Comparison of ENCODE assay signal across 26 mouse cellular contexts in genomic region chr5:137091560-137091959, GRCm38 (mm10). TPM values are rescaled to one million over a fixed set of nuclear protein-coding genes. Genes with fewer than 3 reads are reported as not detected.
DNase-seq lines count a peak whose midpoint lies in the region; ATAC-seq lines count a peak whose summit lies in the region.
"Had no signal": no experiment of that assay in that cellular context is flagged by ENCODE, and none has a peak within 500 bp of the region (broad histone marks: within the 10 kb centered on the region; RNA-seq: fewer than 3 reads in every experiment).

No protein-coding gene starts in this region.

- no peaks in the 10 kb centered on the region for H3K36me3 ChIP-seq in kidney, embryonic 16.5 days (ENCODE audit: insufficient read depth, low read length)
- no peaks in the 10 kb centered on the region for H3K36me3 ChIP-seq in embryonic facial prominence, embryonic 13.5 days
- H3K36me3 ChIP-seq: forebrain, embryonic 10.5 days; G1E; midbrain, embryonic 15.5 days had no signal

- H3K4me1 ChIP-seq in kidney, embryonic 16.5 days (ENCODE audit: insufficient read depth, low read length), result no peaks in the 10 kb centered on the region
- H3K4me1 ChIP-seq in embryonic facial prominence, embryonic 13.5 days, result no peaks in the 10 kb centered on the region
- H3K4me1 ChIP-seq: forebrain, embryonic 10.5 days; midbrain, embryonic 15.5 days had no signal

- DNase-seq in kidney, adult 18-20 months, result no peak
- no peak for DNase-seq in natural killer cell, adult 2 months (ENCODE audit: low spot score in 2 of 2)
- DNase-seq in left cerebral cortex, adult 11 months (ENCODE audit: low spot score), result no peak
- DNase-seq: cerebellum, adult 11-12 months; cerebellum, postnatal 36 days; gastrocnemius, postnatal 10 days; heart, postnatal 36 days; kidney, adult 8-10 months; kidney, postnatal 36 days; lung, adult 18-20 months; lung, postnatal 4 days; right cerebral cortex, adult 18-20 months; spleen, adult 18-20 months; thymus, postnatal 14 days had no signal

- H3K27me3 ChIP-seq in kidney, embryonic 16.5 days (ENCODE audit: insufficient read depth, low read length), result no peaks in the 10 kb centered on the region
- H3K27me3 ChIP-seq in embryonic facial prominence, embryonic 13.5 days, result no peaks in the 10 kb centered on the region
- H3K27me3 ChIP-seq: midbrain, embryonic 15.5 days had no signal

- ATAC-seq in kidney, embryonic 16.5 days (ENCODE audit: low FRiP score, low TSS enrichment), result 0 out of 2 replicates have a peak, but pooled peaks have one; percentile 15
- peak; percentile 39; the same call in 1 of the 2 replicates for ATAC-seq in common myeloid progenitor, adult 5-6 weeks (replicated peaks; ENCODE audit: low read depth, poor library complexity, severe bottlenecking)
- ATAC-seq in embryonic facial prominence, embryonic 13.5 days (ENCODE audit: insufficient number of reproducible peaks, insufficient read depth, low FRiP score, low TSS enrichment, low read depth), result no peak
- ATAC-seq in megakaryocyte-erythroid progenitor cell, adult 5-6 weeks (replicated peaks; ENCODE audit: low FRiP score, low TSS enrichment, poor library complexity, severe bottlenecking), result 0 out of 2 replicates have a peak, but pooled peaks have one; percentile 24
- ATAC-seq: CD4-positive, CD25-positive, alpha-beta regulatory T cell, adult 4 months; midbrain, embryonic 15.5 days had no signal

- no peak overlapping the region for H3K4me3 ChIP-seq in kidney, embryonic 16.5 days (ENCODE audit: low read length)
- no peak overlapping the region for H3K4me3 ChIP-seq in embryonic facial prominence, embryonic 13.5 days
- H3K4me3 ChIP-seq: forebrain, embryonic 10.5 days; midbrain, embryonic 15.5 days had no signal

- H3K9me3 ChIP-seq in kidney, embryonic 16.5 days (ENCODE audit: low read length), result no peaks in the 10 kb centered on the region
- peaks cover 6% of the 10 kb centered on the region; the same call in 1 of the 2 replicates for H3K9me3 ChIP-seq in embryonic facial prominence, embryonic 13.5 days
- H3K9me3 ChIP-seq: midbrain, embryonic 15.5 days had no signal

- no peak overlapping the region for H3K4me2 ChIP-seq in kidney, embryonic 16.5 days (replicated peaks; ENCODE audit: low read depth, low read length)
- H3K4me2 ChIP-seq in embryonic facial prominence, embryonic 13.5 days, result no peak overlapping the region
- H3K4me2 ChIP-seq: midbrain, embryonic 15.5 days had no signal

- H3K27ac ChIP-seq in kidney, embryonic 16.5 days (ENCODE audit: low read length), result no peak overlapping the region
- H3K27ac ChIP-seq in embryonic facial prominence, embryonic 13.5 days, result no peak overlapping the region
- H3K27ac ChIP-seq: forebrain, embryonic 10.5 days; midbrain, embryonic 15.5 days had no signal

- WGBS in kidney, embryonic 16.5 days, result 64% methylated on average over 6 of the region's 6 CpGs
- WGBS in embryonic facial prominence, embryonic 13.5 days, result 54% methylated on average over 6 of the region's 6 CpGs

- H3K9ac ChIP-seq in kidney, embryonic 16.5 days (replicated peaks; ENCODE audit: low read length), result no peak overlapping the region
- 0 out of 2 replicates have a peak overlapping the region, but pooled peaks have one; percentile 41 for H3K9ac ChIP-seq in embryonic facial prominence, embryonic 13.5 days
- H3K9ac ChIP-seq: midbrain, embryonic 15.5 days had no signal

RNA-seq across cellular contexts. Expression of gene Serpine1, which starts 19.5 kb away (rescaled TPM):
- polyA plus RNA-seq in kidney, embryonic 16.5 days (2015; fragmentation: Nextera tagmentation; extraction: Ambion mirVana), result 0.29 and 0.53 TPM in 2 replicates
- total RNA-seq in common myeloid progenitor, adult 5-6 weeks (2017), result not detected in 2 replicates
- 0.22 and 0.35 TPM in 2 replicates for polyA plus RNA-seq in embryonic facial prominence, embryonic 13.5 days (2015; fragmentation: Nextera tagmentation; extraction: Ambion mirVana)
- 0.72 TPM in 1 of 2 replicates, not detected in the other for total RNA-seq in megakaryocyte-erythroid progenitor cell, adult 5-6 weeks (2014; fragmentation: Nextera tagmentation)
- total RNA-seq in megakaryocyte-erythroid progenitor cell, adult 5-6 weeks (2017), result 0.94 TPM in 1 of 2 replicates, not detected in the other

RNA-seq across cellular contexts. Expression of gene Trim56, which starts 24.4 kb away (rescaled TPM):
- polyA plus RNA-seq in kidney, embryonic 16.5 days (2015; fragmentation: Nextera tagmentation; extraction: Ambion mirVana), result 9.4 and 11.9 TPM in 2 replicates
- total RNA-seq in common myeloid progenitor, adult 5-6 weeks (2017), result 27.7 and 34.3 TPM in 2 replicates
- 8.7 and 8.8 TPM in 2 replicates for polyA plus RNA-seq in embryonic facial prominence, embryonic 13.5 days (2015; fragmentation: Nextera tagmentation; extraction: Ambion mirVana)
- total RNA-seq in megakaryocyte-erythroid progenitor cell, adult 5-6 weeks (2014; fragmentation: Nextera tagmentation), result 23.7 and 28.2 TPM in 2 replicates
- 20.8 and 29.0 TPM in 2 replicates for total RNA-seq in megakaryocyte-erythroid progenitor cell, adult 5-6 weeks (2017)

RNA-seq across cellular contexts. Expression of gene Ap1s1, which starts 45.6 kb away (rescaled TPM):
- polyA plus RNA-seq in kidney, embryonic 16.5 days (2015; fragmentation: Nextera tagmentation; extraction: Ambion mirVana), result 201 TPM in 2 replicates
- total RNA-seq in common myeloid progenitor, adult 5-6 weeks (2017), result 63.6 and 70.1 TPM in 2 replicates
- 187 TPM in 2 replicates for polyA plus RNA-seq in embryonic facial prominence, embryonic 13.5 days (2015; fragmentation: Nextera tagmentation; extraction: Ambion mirVana)
- 52.2 and 78.7 TPM in 2 replicates for total RNA-seq in megakaryocyte-erythroid progenitor cell, adult 5-6 weeks (2014; fragmentation: Nextera tagmentation)
- 46.5 and 50.2 TPM in 2 replicates for total RNA-seq in megakaryocyte-erythroid progenitor cell, adult 5-6 weeks (2017)

RNA-seq across cellular contexts. Expression of gene Muc3, which starts 57.6 kb away (rescaled TPM):
- polyA plus RNA-seq in kidney, embryonic 16.5 days (2015; fragmentation: Nextera tagmentation; extraction: Ambion mirVana), result not detected in 2 replicates
- total RNA-seq in common myeloid progenitor, adult 5-6 weeks (2017), result not detected in 2 replicates
- polyA plus RNA-seq in embryonic facial prominence, embryonic 13.5 days (2015; fragmentation: Nextera tagmentation; extraction: Ambion mirVana), result 5.1 TPM in 1 of 2 replicates, not detected in the other
- not detected in 2 replicates for total RNA-seq in megakaryocyte-erythroid progenitor cell, adult 5-6 weeks (2014; fragmentation: Nextera tagmentation)
- total RNA-seq in megakaryocyte-erythroid progenitor cell, adult 5-6 weeks (2017), result not detected in 2 replicates
- total RNA-seq: adrenal gland, adult 18-20 months; G1E; gastrocnemius, postnatal 10 days; heart, postnatal 36 days; layer of hippocampus, postnatal 14 days; left cerebral cortex, postnatal 4 days had no signal
- polyA plus RNA-seq: CD4-positive, CD25-positive, alpha-beta regulatory T cell, adult 4 months; embryonic facial prominence, embryonic 11.5 days; forebrain, embryonic 10.5 days; G1E; midbrain, embryonic 15.5 days had no signal
